Mouse (Mus musculus): ENCODE results near the gene Fam81b. TPM values are rescaled to one million over a fixed set of nuclear protein-coding genes. Genes with fewer than 3 reads are reported as not detected.

Fam81b gene
- polyA plus RNA-seq, 1 experiment: 0.11 TPM

- WGBS: 10% methylated on average over 3 of the region's 3 CpGs
- no peaks in the 10 kb centered on the region for H3K27me3 ChIP-seq (ENCODE audit: control insufficient read depth, insufficient read depth, low read length)
- peak overlapping the region; percentile 99 for H3K27ac ChIP-seq (ENCODE audit: insufficient read depth, low read length)
Observed at GRCm38 (mm10) chr13:76189190-76189589, 115.7 kb downstream of the Fam81b start.

GRCm38 (mm10) chr13:76187651-76188050 is 117.2 kb downstream of the Fam81b start:
- H3K27ac ChIP-seq (ENCODE audit: insufficient read depth, low read length): peak overlapping the region; percentile 33; the same call in 1 of the 2 replicates
- H3K27me3 ChIP-seq (ENCODE audit: control insufficient read depth, insufficient read depth, low read length): no peaks in the 10 kb centered on the region
- WGBS: 54% methylated on average over 5 of the region's 5 CpGs
- no peak overlapping the region for H3K4me3 ChIP-seq (replicated peaks; ENCODE audit: insufficient read depth, low read depth, low read length)
- H3K4me1 ChIP-seq (ENCODE audit: control insufficient read depth, insufficient read depth, low read length): peaks cover 15% of the 10 kb centered on the region
- peak; percentile 34 to 66 for DNase-seq
- no peak for TF ChIP-seq CTCF (IDR thresholded peaks at IDR 0.05; ENCODE audit: borderline replicate concordance, insufficient read depth, low read depth, low read length)
- no peak for TF ChIP-seq POLR2A (IDR thresholded peaks at IDR 0.05; ENCODE audit: borderline replicate concordance, insufficient read depth, low read length)

More at GRCm38 (mm10) chr13:76189190-76189589, 115.7 kb downstream of the Fam81b start:
- DNase-seq: peak; percentile 69 to 83
- no peak overlapping the region for H3K4me3 ChIP-seq (replicated peaks; ENCODE audit: insufficient read depth, low read depth, low read length)
- H3K4me1 ChIP-seq (ENCODE audit: control insufficient read depth, insufficient read depth, low read length): peaks cover 15% of the 10 kb centered on the region
- TF ChIP-seq POLR2A (IDR thresholded peaks at IDR 0.05; ENCODE audit: borderline replicate concordance, insufficient read depth, low read length) (no peak), CTCF (IDR thresholded peaks at IDR 0.05; ENCODE audit: borderline replicate concordance, insufficient read depth, low read depth, low read length) (no peak)

GRCm38 (mm10) chr13:76178700-76179099 is 126.2 kb downstream of the Fam81b start:
- H3K27ac ChIP-seq (ENCODE audit: insufficient read depth, low read length): peak overlapping the region; percentile 90; the same call in 1 of the 2 replicates
- DNase-seq: peak; percentile 46 to 70
- WGBS: 13% methylated on average over 5 of the region's 5 CpGs
- H3K27me3 ChIP-seq (ENCODE audit: control insufficient read depth, insufficient read depth, low read length): no peaks in the 10 kb centered on the region
- TF ChIP-seq CTCF (IDR thresholded peaks at IDR 0.05; ENCODE audit: borderline replicate concordance, insufficient read depth, low read depth, low read length) (no peak), POLR2A (IDR thresholded peaks at IDR 0.05; ENCODE audit: borderline replicate concordance, insufficient read depth, low read length) (no peak)
- peaks cover 2% of the 10 kb centered on the region; the same call in 1 of the 2 replicates for H3K4me1 ChIP-seq (ENCODE audit: control insufficient read depth, insufficient read depth, low read length)
- no peak overlapping the region for H3K4me3 ChIP-seq (replicated peaks; ENCODE audit: insufficient read depth, low read depth, low read length)

GRCm38 (mm10) chr13:76174297-76174696 is 130.6 kb downstream of the Fam81b start:
- Histone ChIP-seq H3K4me3 (replicated peaks; ENCODE audit: insufficient read depth, low read depth, low read length) (no peak overlapping the region), H3K27me3 (ENCODE audit: control insufficient read depth, insufficient read depth, low read length) (no peaks in the 10 kb centered on the region), H3K4me1 (ENCODE audit: control insufficient read depth, insufficient read depth, low read length) (peaks cover 2% of the 10 kb centered on the region; the same call in 1 of the 2 replicates), H3K27ac (ENCODE audit: insufficient read depth, low read length) (no peak overlapping the region)
- DNase-seq: no peak
- no peak for TF ChIP-seq CTCF (IDR thresholded peaks at IDR 0.05; ENCODE audit: borderline replicate concordance, insufficient read depth, low read depth, low read length)
- TF ChIP-seq POLR2A (IDR thresholded peaks at IDR 0.05; ENCODE audit: borderline replicate concordance, insufficient read depth, low read length): no peak

GRCm38 (mm10) chr13:76160587-76160986 is 144.3 kb downstream of the Fam81b start:
- no peaks in the 10 kb centered on the region for H3K27me3 ChIP-seq (ENCODE audit: control insufficient read depth, insufficient read depth, low read length)
- DNase-seq: no peak
- H3K27ac ChIP-seq (ENCODE audit: insufficient read depth, low read length): no peak overlapping the region
- no peak for TF ChIP-seq POLR2A (IDR thresholded peaks at IDR 0.05; ENCODE audit: borderline replicate concordance, insufficient read depth, low read length)
- no peak for TF ChIP-seq CTCF (IDR thresholded peaks at IDR 0.05; ENCODE audit: borderline replicate concordance, insufficient read depth, low read depth, low read length)
- H3K4me1 ChIP-seq (ENCODE audit: control insufficient read depth, insufficient read depth, low read length): no peaks in the 10 kb centered on the region
- 98% methylated on average over 2 of the region's 2 CpGs for WGBS
- H3K4me3 ChIP-seq (replicated peaks; ENCODE audit: insufficient read depth, low read depth, low read length): no peak overlapping the region

- no peak overlapping the region for H3K4me3 ChIP-seq (replicated peaks; ENCODE audit: insufficient read depth, low read depth, low read length)
Observed at GRCm38 (mm10) chr13:76157508-76157907, 147.4 kb downstream of the Fam81b start.

GRCm38 (mm10) chr13:76157099-76157498 is 147.8 kb downstream of the Fam81b start:
- DNase-seq: no peak
- H3K27ac ChIP-seq (ENCODE audit: insufficient read depth, low read length): no peak overlapping the region
- WGBS: 93% methylated on average over 3 of the region's 3 CpGs
- H3K4me3 ChIP-seq (replicated peaks; ENCODE audit: insufficient read depth, low read depth, low read length): no peak overlapping the region
- H3K4me1 ChIP-seq (ENCODE audit: control insufficient read depth, insufficient read depth, low read length): no peaks in the 10 kb centered on the region
- no peaks in the 10 kb centered on the region for H3K27me3 ChIP-seq (ENCODE audit: control insufficient read depth, insufficient read depth, low read length)
- TF ChIP-seq POLR2A (IDR thresholded peaks at IDR 0.05; ENCODE audit: borderline replicate concordance, insufficient read depth, low read length) (no peak), CTCF (IDR thresholded peaks at IDR 0.05; ENCODE audit: borderline replicate concordance, insufficient read depth, low read depth, low read length) (no peak)

More at GRCm38 (mm10) chr13:76157508-76157907, 147.4 kb downstream of the Fam81b start:
- no peaks in the 10 kb centered on the region for H3K4me1 ChIP-seq (ENCODE audit: control insufficient read depth, insufficient read depth, low read length)
- 97% methylated on average over 1 of the region's 1 CpGs for WGBS
- no peak for TF ChIP-seq POLR2A (IDR thresholded peaks at IDR 0.05; ENCODE audit: borderline replicate concordance, insufficient read depth, low read length)
- TF ChIP-seq CTCF (IDR thresholded peaks at IDR 0.05; ENCODE audit: borderline replicate concordance, insufficient read depth, low read depth, low read length): no peak
- H3K27me3 ChIP-seq (ENCODE audit: control insufficient read depth, insufficient read depth, low read length): no peaks in the 10 kb centered on the region
- no peak for DNase-seq
- H3K27ac ChIP-seq (ENCODE audit: insufficient read depth, low read length): no peak overlapping the region

Other genes with a start within 250 kb of the Fam81b start
- gene Gpr150, start 248.1 kb downstream of the Fam81b start, polyA plus RNA-seq (2012; rRNA removed): 3.4 and 3.6 TPM in 2 replicates
- 5.6 TPM in 2 replicates for gene Arsk, start 206.4 kb downstream of the Fam81b start, polyA plus RNA-seq (2012; rRNA removed)
- 15.0 and 17.3 TPM in 2 replicates for gene Ttc37, start 206.3 kb downstream of the Fam81b start, polyA plus RNA-seq (2012; rRNA removed)
- 25.8 and 29.2 TPM in 2 replicates for gene Mctp1, start 79.5 kb upstream of the Fam81b start, polyA plus RNA-seq (2012; rRNA removed)

Measured in cerebellum, adult 2 months (tissue).